Mouse (Mus musculus): ENCODE measurements around the gene Gclc. TPM values are rescaled to one million over a fixed set of nuclear protein-coding genes. Genes with fewer than 3 reads are reported as not detected.
"Not testable (repeated sequence)": the region's sequence is repeated elsewhere in the genome, so short reads cannot be mapped to it uniquely, and the experiment has no call there.

Gene Gclc
- total and polyA plus RNA-seq, 3 experiments: 20.4 to 84.8 (median 35.7) TPM

DNA sequence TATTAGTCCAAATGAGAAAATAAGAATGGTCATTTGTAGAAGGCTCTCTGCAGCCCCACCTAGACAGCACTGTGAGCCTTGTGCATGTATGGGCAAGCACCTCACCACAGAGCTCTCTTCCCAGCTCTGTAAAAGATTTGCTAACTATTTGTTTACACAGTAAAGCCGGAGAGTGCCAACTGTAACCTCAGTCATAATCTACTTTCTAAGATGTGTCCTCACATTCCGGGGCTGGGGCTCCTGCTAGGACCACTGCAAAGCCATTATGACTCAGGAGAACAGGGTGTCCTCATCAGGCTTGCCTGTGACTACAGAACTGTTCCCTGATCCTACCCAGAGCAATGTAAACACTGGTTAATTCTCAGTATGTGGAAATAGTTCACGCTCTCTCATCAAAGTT, 9.5 kb upstream of the Gclc start:
- Histone ChIP-seq H3K4me1 (ENCODE audit: control insufficient read depth in 1 of 2, insufficient read depth in 2 of 2) (peaks cover 5 to 32% of the 10 kb centered on the region in 2 experiments; a peak in 2 of 4 replicates), H3K27ac (ENCODE audit: insufficient read depth, low read depth) (no peak overlapping the region), H3K9me3 (replicated peaks; ENCODE audit: low read length) (no peaks in the 10 kb centered on the region), H3K27me3 (replicated peaks) (no peaks in the 10 kb centered on the region), H3K4me3 (replicated peaks in 1 of 3; ENCODE audit: low read depth in 2 of 3, low read length in 2 of 3, poor library complexity in 1 of 3) (no peak overlapping the region), H3K36me3 (replicated peaks in 1 of 2; ENCODE audit: control insufficient read depth in 1 of 2, insufficient read depth in 1 of 2, low read length in 1 of 2) (no peaks in the 10 kb centered on the region), H3K79me2 (replicated peaks; ENCODE audit: control insufficient read depth, extremely low read depth, insufficient read depth, poor library complexity, severe bottlenecking) (no peaks in the 10 kb centered on the region), H3K9ac (ENCODE audit: insufficient read depth, low read depth) (no peak overlapping the region), H3K4me2 (ENCODE audit: insufficient read depth, low read depth, poor library complexity, severe bottlenecking) (no peak overlapping the region)
- in situ Hi-C loops (cut with MboI; ENCODE audit: low pct_ligation_motif_present, low pct_unique_long_range_greater_than_20kb, low sequenced_read_pairs) (no loop called here), dilution Hi-C loops (cut with MboI; ENCODE audit: extremely low pct_ligation_motif_present, extremely low pct_unique_long_range_greater_than_20kb, low sequenced_read_pairs) (no loop called here)
- TF ChIP-seq ZKSCAN1 (IDR thresholded peaks at IDR 0.05; ENCODE audit: borderline replicate concordance, low read depth, low read length): no peak
- TF ChIP-seq TBP (conservative IDR thresholded peaks at IDR 0.05; ENCODE audit: low read depth, low read length): no peak
- TF ChIP-seq CTCF (conservative IDR thresholded peaks at IDR 0.05 in 1 of 2, IDR thresholded peaks at IDR 0.05 in 1 of 2; ENCODE audit: low read depth in 2 of 2, low read length in 2 of 2): no peak
- no peak for TF ChIP-seq ZMIZ1 (IDR thresholded peaks at IDR 0.05; ENCODE audit: low read depth, low read length)
- no peak for TF ChIP-seq MXI1 (IDR thresholded peaks at IDR 0.05; ENCODE audit: low read depth, low read length)
- TF ChIP-seq UBTF (IDR thresholded peaks at IDR 0.05; ENCODE audit: low read depth, low read length): no peak
- TF ChIP-seq ZNF384 (IDR thresholded peaks at IDR 0.05; ENCODE audit: low read depth, low read length): no peak
- no peak for TF ChIP-seq BHLHE40 (IDR thresholded peaks at IDR 0.05; ENCODE audit: low read depth, low read length)
- TF ChIP-seq GABPA (IDR thresholded peaks at IDR 0.05; ENCODE audit: insufficient replicate concordance, low read depth, low read length): no peak
- no peak for TF ChIP-seq RCOR1 (conservative IDR thresholded peaks at IDR 0.05; ENCODE audit: low read depth, low read length)
- no peak for TF ChIP-seq NRF1 (IDR thresholded peaks at IDR 0.05; ENCODE audit: low read depth, low read length)
- TF ChIP-seq RAD21 (IDR thresholded peaks at IDR 0.05; ENCODE audit: low read depth, low read length): no peak
- no peak for DNase-seq (ENCODE audit: extremely low read depth)

DNA sequence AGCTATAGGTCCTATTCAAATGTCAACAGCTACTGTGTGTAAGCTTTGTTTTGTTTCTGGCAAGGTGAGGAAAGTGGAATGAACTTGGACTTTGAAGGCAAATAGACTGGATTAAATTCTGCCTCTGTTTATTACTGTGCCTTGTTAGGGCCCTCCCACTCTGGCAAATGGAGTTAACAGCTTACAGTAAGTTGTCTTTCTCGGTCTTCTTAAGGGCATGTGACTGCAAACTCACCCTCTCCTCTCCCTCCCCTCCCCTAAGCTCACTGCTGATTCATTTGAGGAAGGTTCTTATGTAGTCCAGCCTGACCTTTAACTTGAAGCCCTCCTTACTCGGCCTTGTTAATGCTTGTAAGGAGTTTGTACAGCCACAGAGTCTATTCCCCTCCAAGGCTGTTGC, 8.0 kb upstream of the Gclc start:
- dilution Hi-C loops (cut with MboI; ENCODE audit: extremely low pct_ligation_motif_present, extremely low pct_unique_long_range_greater_than_20kb, low sequenced_read_pairs) (no loop called here), in situ Hi-C loops (cut with MboI; ENCODE audit: low pct_ligation_motif_present, low pct_unique_long_range_greater_than_20kb, low sequenced_read_pairs) (no loop called here)
- no peaks in the 10 kb centered on the region for H3K9me3 ChIP-seq (replicated peaks; ENCODE audit: low read length)

DNA sequence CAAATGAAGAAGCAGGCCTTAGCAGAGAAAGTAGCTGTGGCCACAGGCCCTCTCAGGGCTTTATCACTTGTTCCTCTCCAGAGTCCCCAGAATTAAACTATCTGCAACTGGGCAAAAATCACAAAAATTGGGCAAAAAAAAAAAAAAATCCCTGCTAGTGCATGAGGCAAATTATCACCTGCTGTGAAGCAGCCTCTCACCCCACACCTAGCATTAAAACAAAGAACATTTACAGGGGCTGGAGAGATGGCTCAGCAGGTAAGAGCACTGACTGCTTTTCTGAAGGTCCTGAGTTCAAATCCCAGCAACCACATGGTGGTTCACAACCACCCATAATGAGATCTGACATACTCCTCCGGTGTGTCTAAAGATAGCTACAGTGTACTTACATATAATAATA, 6.0 kb upstream of the Gclc start:
- H3K4me3 ChIP-seq (replicated peaks in 1 of 3; ENCODE audit: low read depth in 2 of 3, low read length in 2 of 3, poor library complexity in 1 of 3); H3K27ac ChIP-seq (ENCODE audit: insufficient read depth, low read depth); H3K4me2 ChIP-seq (ENCODE audit: insufficient read depth, low read depth, poor library complexity, severe bottlenecking); dilution Hi-C loops (cut with MboI; ENCODE audit: extremely low pct_ligation_motif_present, extremely low pct_unique_long_range_greater_than_20kb, low sequenced_read_pairs); DNase-seq (ENCODE audit: extremely low read depth); in situ Hi-C loops (cut with MboI; ENCODE audit: low pct_ligation_motif_present, low pct_unique_long_range_greater_than_20kb, low sequenced_read_pairs); H3K27me3 ChIP-seq (replicated peaks); H3K36me3 ChIP-seq (replicated peaks in 1 of 2; ENCODE audit: control insufficient read depth in 1 of 2, insufficient read depth in 1 of 2, low read length in 1 of 2); H3K9ac ChIP-seq (ENCODE audit: insufficient read depth, low read depth); H3K79me2 ChIP-seq (replicated peaks; ENCODE audit: control insufficient read depth, extremely low read depth, insufficient read depth, poor library complexity, severe bottlenecking); H3K9me3 ChIP-seq (replicated peaks; ENCODE audit: low read length): not testable (repeated sequence)
- TF ChIP-seq TBP (conservative IDR thresholded peaks at IDR 0.05; ENCODE audit: low read depth, low read length): 0 out of 2 replicates have a peak, but pooled peaks have one; percentile 55
- H3K4me1 ChIP-seq (ENCODE audit: control insufficient read depth in 1 of 2, insufficient read depth in 2 of 2): peaks cover 5 to 53% of the 10 kb centered on the region in 2 experiments; a peak in 2 of 4 replicates

More for the DNA sequence above, 8.0 kb upstream of the Gclc start:
- Histone ChIP-seq H3K4me2 (ENCODE audit: insufficient read depth, low read depth, poor library complexity, severe bottlenecking) (no peak overlapping the region), H3K27ac (ENCODE audit: insufficient read depth, low read depth) (no peak overlapping the region), H3K4me3 (replicated peaks in 1 of 3; ENCODE audit: low read depth in 2 of 3, low read length in 2 of 3, poor library complexity in 1 of 3) (no peak overlapping the region), H3K79me2 (replicated peaks; ENCODE audit: control insufficient read depth, extremely low read depth, insufficient read depth, poor library complexity, severe bottlenecking) (no peaks in the 10 kb centered on the region), H3K9ac (ENCODE audit: insufficient read depth, low read depth) (no peak overlapping the region), H3K27me3 (replicated peaks) (no peaks in the 10 kb centered on the region), H3K4me1 (ENCODE audit: control insufficient read depth in 1 of 2, insufficient read depth in 2 of 2) (peaks cover 5 to 33% of the 10 kb centered on the region in 2 experiments; a peak in 2 of 4 replicates), H3K36me3 (replicated peaks in 1 of 2; ENCODE audit: control insufficient read depth in 1 of 2, insufficient read depth in 1 of 2, low read length in 1 of 2) (no peaks in the 10 kb centered on the region)
- no peak for TF ChIP-seq USF2 (conservative IDR thresholded peaks at IDR 0.05; ENCODE audit: low read depth, low read length)
- peak; percentile 55; the same call in 1 of the 2 replicates for TF ChIP-seq BHLHE40 (IDR thresholded peaks at IDR 0.05; ENCODE audit: low read depth, low read length)
- no peak for TF ChIP-seq SMC3 (IDR thresholded peaks at IDR 0.05; ENCODE audit: low read depth, low read length)
- TF ChIP-seq IRF4 (IDR thresholded peaks at IDR 0.05; ENCODE audit: low read depth, low read length): peak; percentile 67
- no peak for TF ChIP-seq CTCF (conservative IDR thresholded peaks at IDR 0.05 in 1 of 2, IDR thresholded peaks at IDR 0.05 in 1 of 2; ENCODE audit: low read depth in 2 of 2, low read length in 2 of 2)
- no peak for DNase-seq (ENCODE audit: extremely low read depth)
